Mouse (Mus musculus): ENCODE measurements around the gene Akap6.

Gene Akap6

DNA sequence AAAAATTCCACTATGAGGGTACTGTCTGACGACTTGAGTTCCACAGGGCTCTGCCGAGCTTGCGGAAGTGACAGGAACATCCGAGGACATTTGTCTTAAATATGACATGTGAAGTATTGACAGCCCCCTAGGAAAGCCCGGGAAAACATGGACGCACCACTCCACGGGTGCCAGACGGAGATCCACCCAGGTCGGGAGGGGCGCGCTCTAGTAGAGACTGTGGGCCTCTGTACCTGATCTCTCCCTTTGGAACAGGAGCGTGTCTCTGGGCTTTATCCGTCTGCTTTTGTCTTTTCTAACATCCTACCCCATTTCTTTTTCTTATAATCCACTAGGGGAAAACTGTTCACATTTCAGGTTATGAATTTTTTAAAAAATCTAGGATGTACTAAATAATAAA is 211.2 kb downstream of the Akap6 start:
- DNase-seq (ENCODE audit: low spot score): no peak

DNA sequence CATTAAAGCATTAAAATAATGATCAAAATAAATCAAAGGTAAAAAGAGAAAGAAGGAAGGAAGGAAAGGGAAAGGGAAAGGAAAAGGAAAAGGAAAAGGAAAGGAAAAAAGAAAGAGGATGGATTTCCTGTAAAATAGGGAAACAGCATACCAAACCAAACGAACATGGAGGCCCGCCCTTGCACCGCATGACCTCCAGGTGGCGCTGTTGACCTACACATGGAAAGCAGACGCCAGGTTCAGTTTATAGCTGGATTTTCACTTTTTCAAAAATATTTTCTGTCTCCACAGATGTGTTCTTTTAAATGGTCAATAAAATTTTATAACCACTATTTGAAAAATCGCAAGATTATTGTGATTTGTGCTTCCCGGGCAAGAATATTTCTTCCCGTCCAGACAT is 211.6 kb downstream of the Akap6 start:
- peak; percentile 81 for DNase-seq (ENCODE audit: low spot score)

DNA sequence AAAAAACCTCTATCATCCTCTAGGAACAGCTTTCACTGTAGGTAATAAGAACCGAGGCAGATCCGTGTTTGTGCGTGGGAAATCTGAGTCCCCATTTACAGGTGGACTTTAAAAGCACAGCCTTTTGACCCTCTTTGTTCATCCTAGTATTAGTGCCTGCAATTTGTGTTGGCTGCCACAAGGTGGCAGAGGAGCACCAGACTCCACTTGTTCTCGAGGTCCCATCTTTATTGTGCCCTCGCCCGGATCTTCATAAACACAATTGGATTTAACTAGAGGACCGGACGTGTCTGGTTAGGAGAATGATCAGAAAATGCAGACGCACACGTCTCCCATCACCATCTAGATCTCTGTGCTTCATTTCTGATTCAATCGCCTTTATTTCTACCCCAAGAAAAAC is 219.8 kb downstream of the Akap6 start:
- no peak for DNase-seq (ENCODE audit: low spot score)

DNA sequence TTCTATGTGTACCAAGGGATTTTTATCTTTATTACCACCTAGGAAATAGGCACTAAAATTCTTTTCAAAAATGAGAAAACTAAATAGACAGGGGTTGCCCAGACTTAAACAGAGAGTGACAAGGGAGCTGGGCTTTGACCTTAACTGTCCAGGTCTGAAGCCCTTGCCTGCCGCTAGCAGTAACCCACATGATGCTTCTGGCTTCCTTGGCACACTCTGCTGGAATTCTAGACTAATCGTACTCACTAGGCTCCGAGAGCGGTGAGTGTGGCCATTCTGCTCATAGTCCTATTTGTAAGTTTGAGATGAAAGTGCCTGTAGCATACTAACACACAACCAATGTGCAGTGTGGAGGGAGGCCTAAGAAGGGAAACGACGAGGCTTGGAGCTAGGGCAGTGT is 223.3 kb downstream of the Akap6 start:
- no peak for DNase-seq (ENCODE audit: low spot score)

DNA sequence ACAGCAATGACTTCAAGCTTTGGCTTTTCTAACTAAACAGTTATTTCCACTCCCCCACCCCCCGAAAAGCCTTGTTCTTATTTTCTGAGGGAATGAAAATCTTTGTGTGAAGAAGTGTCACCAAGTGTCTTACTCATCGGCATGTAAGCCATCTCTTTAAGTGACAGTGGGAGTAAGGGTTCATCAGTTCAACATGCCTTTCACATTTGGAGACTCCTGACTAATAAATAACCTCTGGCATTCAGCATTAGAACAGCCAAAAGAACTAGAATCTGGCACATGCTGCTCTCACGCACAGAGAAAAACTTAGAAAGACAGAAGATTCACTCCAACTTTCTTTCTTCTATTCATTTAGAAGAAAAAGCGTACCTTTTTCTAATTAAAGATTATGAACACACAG is 226.3 kb downstream of the Akap6 start:
- no peak for DNase-seq (ENCODE audit: low spot score)

DNA sequence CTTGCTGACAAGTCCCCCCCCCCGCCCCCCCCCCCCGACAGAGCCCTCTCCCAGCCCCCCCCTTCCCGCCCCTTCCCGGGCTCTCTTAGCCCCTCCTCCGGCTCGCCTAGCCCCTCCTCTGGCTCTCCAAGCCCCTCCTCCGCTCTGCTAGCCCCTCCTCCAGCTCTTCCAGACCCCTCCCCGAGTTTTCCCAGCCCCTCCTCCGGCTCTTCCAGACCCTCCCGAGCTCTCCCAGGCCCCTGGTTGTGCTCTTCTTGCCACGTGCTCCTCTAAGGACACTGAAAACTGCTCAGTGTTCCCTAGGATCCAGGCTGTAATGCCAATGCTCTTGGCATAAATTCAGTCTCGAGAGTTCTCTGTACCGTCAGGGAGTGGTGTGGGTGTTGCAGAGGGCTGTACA is 234.6 kb downstream of the Akap6 start:
- DNase-seq (ENCODE audit: low spot score): no peak

DNA sequence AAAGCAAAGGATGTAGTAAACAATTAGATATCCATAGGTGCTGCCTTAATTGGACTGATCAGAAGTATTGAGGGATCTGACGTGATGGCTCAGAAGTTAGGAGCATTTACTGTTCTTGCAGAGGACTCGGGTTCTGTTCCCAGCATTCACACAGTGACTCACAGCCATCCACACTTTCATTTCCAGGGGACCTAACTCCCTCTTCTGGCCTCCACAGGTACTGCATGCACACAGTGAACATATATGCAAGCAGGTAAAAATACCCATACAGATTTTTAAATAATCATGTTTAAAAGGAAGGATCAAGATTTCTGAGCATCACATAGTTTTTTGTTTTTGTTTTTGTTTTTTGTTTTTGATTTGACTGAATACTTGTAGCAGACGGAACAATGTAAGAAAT is 235.8 kb downstream of the Akap6 start:
- DNase-seq (ENCODE audit: low spot score): no peak

DNA sequence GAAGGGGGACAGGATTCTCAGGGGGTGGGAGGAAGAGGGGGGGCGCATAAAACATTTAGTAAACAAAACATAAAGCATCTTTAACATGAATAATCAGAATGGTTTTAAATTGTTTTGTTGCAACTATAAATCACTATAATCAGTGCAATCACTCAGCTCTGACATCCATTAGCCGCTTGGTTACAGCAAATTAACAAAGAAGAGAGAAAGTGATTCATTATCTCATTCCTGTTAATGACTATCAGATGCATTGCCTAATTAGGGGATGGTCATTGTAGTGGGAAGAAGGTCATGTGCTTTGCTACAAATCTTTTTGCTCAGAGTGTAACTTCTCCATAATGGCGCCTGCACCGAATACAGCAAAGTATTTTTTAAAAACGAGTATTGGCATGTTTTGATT is 239.6 kb downstream of the Akap6 start:
- DNase-seq (ENCODE audit: low spot score): no peak

DNA sequence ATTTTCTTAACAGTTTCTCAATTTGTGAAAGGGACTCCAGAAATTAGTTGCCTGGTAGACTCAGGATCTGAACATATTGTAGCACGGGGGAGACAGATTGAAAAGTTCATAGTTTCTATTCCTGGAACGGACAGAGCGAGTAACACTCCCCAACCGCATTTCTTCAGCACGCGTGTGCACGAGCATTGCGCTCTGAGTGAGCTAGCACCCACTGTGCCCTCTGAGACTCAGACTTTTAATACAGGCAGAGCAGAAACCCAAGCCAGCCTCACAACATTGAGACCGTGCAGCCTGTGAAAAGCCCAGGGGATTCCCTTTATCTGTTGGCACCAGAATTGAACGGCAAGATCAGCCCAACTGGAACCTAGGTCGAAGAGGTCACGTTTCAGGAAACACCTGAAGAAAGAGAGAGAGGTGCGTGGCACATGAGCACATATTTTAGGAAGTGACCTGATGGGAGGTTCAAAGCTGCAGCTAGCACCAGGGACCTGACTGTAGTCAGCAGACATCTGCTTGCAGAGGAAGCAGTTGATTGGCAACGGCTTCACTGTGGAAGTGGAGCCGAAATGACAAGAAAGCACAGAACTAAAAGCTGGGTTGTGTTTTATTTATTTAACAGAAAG is 240.3 kb downstream of the Akap6 start:
- no peak for DNase-seq (ENCODE audit: low spot score)

DNA sequence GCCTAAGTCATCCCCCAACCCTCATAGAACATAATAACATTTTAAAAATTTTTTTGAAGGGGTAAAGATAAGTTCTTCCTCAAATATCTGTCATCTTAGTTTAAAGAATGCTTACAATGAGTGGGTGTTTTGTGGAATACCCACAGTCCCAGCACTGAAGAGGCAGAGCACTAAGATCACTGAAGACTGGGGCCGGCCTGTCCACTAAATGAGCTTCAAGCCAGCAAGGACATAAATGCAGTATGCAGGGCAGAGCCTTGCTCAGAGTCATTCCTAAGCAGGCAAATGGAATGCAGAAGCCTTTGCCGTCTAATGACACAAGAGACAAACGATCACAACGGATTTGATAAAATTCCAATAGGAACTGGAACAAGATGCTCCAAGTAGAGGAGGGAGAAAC is 242.8 kb downstream of the Akap6 start:
- DNase-seq (ENCODE audit: low spot score): no peak

DNA sequence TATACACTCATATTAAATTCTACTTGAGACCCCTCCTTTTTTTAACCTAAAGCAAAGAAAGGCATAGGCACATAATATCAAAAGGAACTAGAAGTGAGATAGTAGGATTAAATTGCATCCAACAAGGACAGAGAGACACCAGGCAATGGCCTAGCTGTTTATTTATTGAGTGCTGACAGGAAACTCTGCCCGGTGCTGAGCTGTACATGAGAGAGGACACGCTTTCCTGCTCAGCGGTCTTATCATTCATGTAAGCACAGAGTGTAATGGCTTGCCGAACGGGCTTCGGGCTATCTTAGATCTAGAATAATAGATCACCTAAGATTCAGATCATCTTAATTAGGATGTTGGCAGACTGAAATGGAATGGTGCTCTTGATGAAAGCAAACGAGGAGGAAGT is 245.1 kb downstream of the Akap6 start:
- DNase-seq (ENCODE audit: low spot score): no peak

DNA sequence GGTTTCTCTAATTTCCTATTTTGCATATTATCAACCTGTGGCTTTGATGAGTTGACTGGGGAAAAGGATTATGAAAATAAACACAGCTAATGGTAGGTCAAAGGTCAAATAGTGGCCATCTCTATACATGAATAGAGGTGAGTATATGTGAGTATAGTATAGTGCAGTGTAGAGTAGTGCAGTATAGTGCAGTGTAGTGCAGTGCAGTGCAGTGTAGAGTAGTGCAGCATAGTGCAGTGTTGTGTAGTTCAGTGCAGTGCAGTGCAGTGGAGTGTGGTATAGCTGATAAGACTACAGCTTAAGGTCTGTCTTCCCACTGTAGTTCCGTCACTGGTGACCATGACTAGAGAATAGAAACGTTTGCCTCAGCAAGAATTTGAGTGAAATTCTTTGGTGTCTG is 245.8 kb downstream of the Akap6 start:
- no peak for DNase-seq (ENCODE audit: low spot score)

DNA sequence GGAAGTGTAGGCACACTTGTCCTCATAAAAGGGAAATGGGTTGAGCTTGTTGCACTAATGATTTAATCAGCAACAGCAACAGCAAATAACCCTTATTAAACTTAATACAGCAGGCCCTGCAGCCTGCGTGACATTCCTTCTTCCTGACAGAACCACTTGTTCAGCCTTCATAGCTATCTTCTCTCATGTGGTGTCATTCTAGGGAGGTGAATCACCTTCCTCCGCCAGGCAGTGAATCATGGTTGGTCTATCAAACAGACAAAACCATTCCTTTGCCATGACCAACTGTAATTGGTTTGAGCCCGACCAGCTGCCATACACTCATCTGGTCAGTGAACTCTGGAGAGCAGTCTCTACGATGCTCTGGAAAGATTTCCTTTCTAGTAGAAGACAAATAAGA is 251.5 kb downstream of the Akap6 start:
- no peak for DNase-seq (ENCODE audit: low spot score)

DNA sequence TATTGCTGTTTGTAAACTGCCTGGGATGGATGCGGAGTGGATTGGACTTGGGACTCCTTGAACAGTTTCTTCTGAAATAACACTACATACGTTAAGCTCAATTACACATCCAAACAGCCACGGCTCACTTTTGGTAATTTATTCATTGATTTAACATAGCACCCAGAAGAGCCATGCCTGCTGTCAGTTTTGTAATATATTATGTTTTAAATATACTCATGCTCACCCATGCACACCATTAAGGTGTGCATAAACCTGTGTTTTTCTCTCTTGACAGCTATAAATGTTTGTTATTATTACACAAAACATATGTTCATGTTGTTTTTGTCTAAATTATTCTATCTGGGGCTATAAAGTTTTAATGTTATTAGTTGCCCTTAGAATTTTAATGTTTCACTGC is 258.4 kb downstream of the Akap6 start:
- DNase-seq (ENCODE audit: low spot score): no peak

DNA sequence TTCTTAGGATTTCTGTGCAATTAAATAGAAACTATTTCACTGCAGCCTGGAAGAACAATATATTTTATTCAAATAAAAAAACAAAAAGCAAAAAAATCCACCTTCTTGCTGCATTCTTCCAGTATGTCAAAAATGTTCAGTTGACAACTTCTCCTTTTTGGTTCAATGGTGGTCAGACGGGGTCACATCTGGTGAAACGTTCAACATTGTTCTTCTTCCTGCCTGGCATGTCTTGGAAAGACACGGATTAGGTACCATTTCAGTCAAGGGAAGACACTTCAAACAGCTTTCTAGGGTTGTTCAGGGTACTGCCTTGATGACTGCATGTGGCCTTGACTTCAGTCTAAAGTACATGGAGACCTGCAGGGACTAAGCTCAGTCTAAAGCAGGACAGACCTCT is 258.8 kb downstream of the Akap6 start:
- DNase-seq (ENCODE audit: low spot score): no peak

DNA sequence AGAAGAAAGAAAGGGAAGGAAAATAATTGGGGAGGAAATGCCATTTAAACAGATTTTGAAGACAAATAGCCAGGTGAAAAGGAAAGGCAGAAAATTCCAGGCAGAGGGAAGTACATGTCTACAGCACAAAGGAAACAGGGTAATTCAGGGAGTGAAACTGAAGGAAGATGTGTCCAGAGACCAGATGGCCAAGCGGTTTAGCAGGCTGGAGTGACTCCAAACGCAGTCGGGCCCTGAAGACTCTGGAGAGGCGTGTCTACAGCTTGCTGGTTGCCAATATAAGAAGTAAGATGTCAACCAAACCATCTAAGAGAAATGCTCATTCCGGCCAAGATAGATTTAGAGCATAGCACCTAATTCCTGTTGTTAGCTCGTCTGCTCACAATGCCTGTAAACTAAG is 292.6 kb downstream of the Akap6 start:
- DNase-seq (ENCODE audit: low spot score): no peak

DNA sequence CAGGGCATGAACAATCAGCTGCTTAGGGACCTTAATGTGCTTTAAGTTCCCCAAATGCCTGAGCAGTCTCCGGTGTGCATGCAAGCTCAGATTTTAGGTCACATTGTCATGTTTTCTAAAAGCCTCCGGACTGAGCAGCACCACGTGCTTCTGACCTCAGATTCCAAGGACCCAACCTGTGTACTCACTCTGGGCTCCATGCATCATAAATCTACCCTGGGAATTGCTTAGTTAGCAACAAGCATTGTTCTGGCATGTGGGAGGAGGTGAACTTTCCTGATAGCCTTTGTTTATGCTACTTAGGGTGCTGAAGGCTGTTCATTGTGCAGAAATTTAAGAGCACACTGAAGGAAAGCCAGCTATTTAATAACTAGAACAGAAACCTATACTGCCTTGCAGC is 313.2 kb downstream of the Akap6 start:
- DNase-seq (ENCODE audit: low spot score): no peak

DNA sequence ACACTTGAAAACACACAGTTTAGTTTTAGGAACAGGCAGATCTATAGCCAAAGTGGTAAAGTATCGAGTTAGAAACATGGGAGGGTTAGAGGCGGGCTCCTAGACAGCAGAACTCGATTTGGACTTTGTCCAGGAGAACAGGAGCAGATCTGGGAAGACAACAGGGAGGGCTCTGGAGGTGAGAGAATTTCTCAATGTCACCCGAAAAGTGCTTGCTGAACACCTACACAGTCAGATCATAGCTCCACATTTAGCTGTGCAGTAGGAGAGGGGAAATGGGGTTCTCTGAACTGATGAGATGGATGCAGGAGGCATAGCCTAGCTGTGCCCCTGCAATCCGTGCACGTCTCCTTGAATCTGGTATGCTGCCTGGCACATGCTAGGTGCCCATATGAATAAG is 315.4 kb downstream of the Akap6 start:
- DNase-seq (ENCODE audit: low spot score): no peak

DNA sequence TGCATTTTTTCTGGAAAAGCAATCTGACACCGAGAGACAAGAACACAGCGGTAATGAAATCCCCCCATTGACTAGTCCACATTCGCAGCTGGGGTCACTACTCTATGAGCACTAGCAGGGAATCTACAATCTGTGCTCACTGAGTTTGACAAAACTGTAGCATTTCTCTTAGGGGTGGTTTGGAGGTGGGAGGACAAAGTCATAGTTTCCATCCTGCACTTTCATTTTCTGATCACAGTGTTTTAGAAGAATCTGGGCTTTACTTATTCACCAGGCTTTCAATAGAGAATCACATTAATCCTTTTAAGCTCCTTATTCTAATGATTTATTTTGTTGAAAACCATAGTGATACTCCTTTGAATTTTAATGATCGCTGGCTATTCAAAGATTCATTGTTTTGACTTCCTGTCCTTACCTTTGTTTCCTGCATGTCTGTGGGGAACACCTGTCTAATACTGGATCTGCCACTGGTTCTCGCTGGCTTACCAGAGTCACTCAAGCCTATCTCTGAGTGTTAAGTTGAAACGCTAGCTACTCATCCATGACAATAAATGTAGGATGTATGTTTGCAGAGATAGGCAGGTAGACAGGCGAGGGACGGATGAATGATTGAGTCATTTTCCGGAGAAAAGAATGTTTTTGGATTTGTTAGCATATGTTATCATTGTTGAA is 325.5 kb downstream of the Akap6 start:
- no peak for DNase-seq (ENCODE audit: low spot score)

DNA sequence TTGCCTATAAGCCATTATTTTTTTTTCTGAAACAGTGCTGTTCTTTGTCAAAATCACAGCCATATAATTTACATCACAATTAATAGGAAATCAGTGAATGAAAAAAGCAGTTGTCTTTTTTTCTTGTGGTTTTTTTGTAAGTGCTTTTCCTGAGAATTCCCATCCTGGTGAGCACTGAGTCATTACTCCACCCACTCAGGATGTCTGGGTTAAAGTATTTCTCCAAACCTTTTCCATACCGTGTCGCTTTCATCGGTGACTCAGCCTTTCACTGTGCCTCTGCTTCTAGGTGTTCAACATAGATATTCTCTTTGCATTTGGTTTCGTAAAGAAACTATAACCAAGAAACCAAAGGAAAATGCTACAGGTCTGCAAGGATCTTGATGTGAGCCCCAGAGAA is 328.1 kb downstream of the Akap6 start:
- no peak for DNase-seq (ENCODE audit: low spot score)

DNA sequence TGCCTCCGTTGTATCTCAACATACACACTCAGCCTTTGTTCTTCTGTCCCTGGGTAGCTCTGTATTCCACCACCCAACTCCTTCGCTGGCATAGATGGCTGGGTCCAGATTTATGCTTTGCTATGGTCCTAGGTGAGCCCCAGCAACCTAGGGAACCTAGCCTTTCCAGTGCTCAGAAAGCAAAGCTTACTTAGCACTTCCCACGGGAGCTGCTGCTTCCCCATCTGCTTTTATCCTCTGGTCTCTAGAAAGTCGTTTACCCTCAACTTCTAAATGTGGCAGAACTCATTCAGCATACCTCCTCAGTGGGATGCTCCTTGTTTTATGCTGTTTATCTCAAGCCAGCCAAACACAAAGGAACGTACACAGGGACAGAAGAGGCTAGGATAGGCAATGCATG is 329.7 kb downstream of the Akap6 start:
- peak; percentile 26 for DNase-seq (ENCODE audit: low spot score)

DNA sequence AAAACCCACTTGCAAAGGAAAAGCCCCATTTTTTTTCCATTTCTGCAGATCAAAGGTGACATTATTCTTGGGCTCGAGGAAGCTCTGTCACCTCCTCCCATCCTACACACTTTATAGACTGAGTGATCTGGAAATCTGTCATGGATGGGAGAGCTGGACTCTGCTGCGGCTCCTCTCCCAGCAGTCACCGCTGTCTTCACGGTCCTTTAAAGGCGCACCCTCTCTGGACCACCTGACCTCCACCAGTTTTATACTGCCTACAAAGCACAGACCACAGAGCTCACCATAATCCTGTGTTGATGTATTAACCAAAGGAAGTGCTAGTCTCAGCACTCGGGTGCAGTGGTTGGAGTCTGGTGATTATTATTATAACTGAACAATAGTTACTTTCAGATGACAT is 330.7 kb downstream of the Akap6 start:
- no peak for DNase-seq (ENCODE audit: low spot score)

DNA sequence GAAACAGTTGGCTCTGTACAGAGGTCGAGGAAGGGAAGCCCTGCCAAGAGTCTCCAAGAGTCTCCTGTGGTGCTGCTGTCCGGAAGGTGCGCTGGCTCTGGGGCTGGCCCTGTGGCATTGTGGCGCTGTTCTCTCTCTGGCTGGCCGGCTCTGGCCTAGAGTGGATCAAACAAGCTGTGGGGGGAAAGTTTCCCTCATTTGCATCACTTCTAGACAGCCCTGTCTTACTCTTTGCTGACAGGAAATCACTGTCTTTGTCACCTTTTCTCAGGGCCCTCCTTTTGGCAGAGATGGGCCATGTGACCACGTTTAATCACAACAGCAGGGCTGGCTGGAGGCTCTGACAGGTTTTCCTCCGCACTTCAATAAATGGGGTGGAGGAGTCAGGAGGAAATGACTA is 333.6 kb downstream of the Akap6 start:
- peak; percentile 22 for DNase-seq (ENCODE audit: low spot score)

DNA sequence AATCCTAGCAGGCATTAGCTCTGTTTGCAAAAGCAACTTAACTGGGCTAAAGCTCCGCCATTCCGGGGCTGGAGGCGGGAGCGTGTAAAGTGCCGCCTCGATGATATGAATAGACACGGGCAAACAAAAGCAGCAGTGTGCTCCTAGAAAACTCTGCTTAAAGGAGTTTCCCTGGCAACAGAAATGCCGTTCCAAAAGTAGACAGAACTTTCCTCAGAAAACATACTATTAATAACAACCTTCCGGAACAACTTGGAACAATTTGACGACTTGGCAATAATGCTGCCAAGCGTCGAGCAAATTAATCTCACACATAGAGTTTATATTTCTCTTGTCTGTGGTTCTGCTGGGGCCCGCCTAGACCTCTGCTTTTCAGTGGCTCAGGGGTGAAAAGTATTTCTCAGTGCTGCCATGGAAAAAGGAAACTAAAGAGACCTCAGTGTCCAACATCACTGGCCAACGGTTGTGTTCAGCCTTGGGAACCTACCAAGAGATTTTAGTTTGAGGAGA is 334.3 kb downstream of the Akap6 start:
- peak; percentile 81 for DNase-seq (ENCODE audit: low spot score)

Data from layer of hippocampus, adult 11-12 months (tissue).